Mouse (Mus musculus): ENCODE data around the gene Gadd45b. TPM values are rescaled to one million over a fixed set of nuclear protein-coding genes. Genes with fewer than 3 reads are reported as not detected.

Gadd45b gene
- total and polyA plus RNA-seq, 2 experiments from 2014 or later: 22.3 to 26.8 TPM

- DNase-seq (ENCODE audit: low spot score) (peak; percentile 67), ATAC-seq (ENCODE audit: insufficient read depth, low read depth) (peak; percentile 30)
- no peaks in the 10 kb centered on the region for H3K27me3 ChIP-seq (ENCODE audit: control insufficient read depth, insufficient read depth, low read length)
- H3K4me1 ChIP-seq (ENCODE audit: control insufficient read depth, insufficient read depth): peaks cover 39% of the 10 kb centered on the region
- no peaks in the 10 kb centered on the region for H3K36me3 ChIP-seq (replicated peaks; ENCODE audit: control insufficient read depth, insufficient read depth, low read length)
- TF ChIP-seq CTCF (IDR thresholded peaks at IDR 0.05; ENCODE audit: low read depth) (no peak), EP300 (IDR thresholded peaks at IDR 0.05; ENCODE audit: low read depth) (no peak; the same call in 1 of the 2 replicates)
- peak overlapping the region; percentile 76 for H3K4me2 ChIP-seq (ENCODE audit: low read depth, low read length)
- no peaks in the 10 kb centered on the region for H3K9me3 ChIP-seq (replicated peaks; ENCODE audit: control insufficient read depth, low read length)
- H3K4me3 ChIP-seq (ENCODE audit: low read depth, low read length): peak overlapping the region; percentile 66
- peak overlapping the region; percentile 79 for H3K9ac ChIP-seq (replicated peaks; ENCODE audit: low read depth, low read length)
- peak overlapping the region; percentile 82 for H3K27ac ChIP-seq (ENCODE audit: low read depth)
- WGBS: 5% methylated on average over 13 of the region's 14 CpGs
Measured at GRCm38 (mm10) chr10:80931153-80931671, 1.3 kb downstream of the Gadd45b start.

- peaks cover 44% of the 10 kb centered on the region for H3K4me1 ChIP-seq (ENCODE audit: control insufficient read depth, insufficient read depth)
- no peak for TF ChIP-seq EP300 (IDR thresholded peaks at IDR 0.05; ENCODE audit: low read depth)
- TF ChIP-seq CTCF (IDR thresholded peaks at IDR 0.05; ENCODE audit: low read depth): no peak
- no peaks in the 10 kb centered on the region for H3K9me3 ChIP-seq (replicated peaks; ENCODE audit: control insufficient read depth, low read length)
- ATAC-seq (ENCODE audit: insufficient read depth, low read depth) (no peak), DNase-seq (ENCODE audit: low spot score) (no peak)
- H3K9ac ChIP-seq (replicated peaks; ENCODE audit: low read depth, low read length): peak overlapping the region; percentile 48; the same call in 1 of the 2 replicates
- H3K27me3 ChIP-seq (ENCODE audit: control insufficient read depth, insufficient read depth, low read length): no peaks in the 10 kb centered on the region
- 6% methylated on average over 26 of the region's 26 CpGs for WGBS
- peak overlapping the region; percentile 76 for H3K4me2 ChIP-seq (ENCODE audit: low read depth, low read length)
- H3K27ac ChIP-seq (ENCODE audit: low read depth): peak overlapping the region; percentile 82
- H3K4me3 ChIP-seq (ENCODE audit: low read depth, low read length): peak overlapping the region; percentile 66
- no peaks in the 10 kb centered on the region for H3K36me3 ChIP-seq (replicated peaks; ENCODE audit: control insufficient read depth, insufficient read depth, low read length)
Measured at GRCm38 (mm10) chr10:80931695-80932094, 1.8 kb downstream of the Gadd45b start.

- Histone ChIP-seq H3K4me1 (ENCODE audit: control insufficient read depth, insufficient read depth) (peaks cover 49% of the 10 kb centered on the region), H3K27ac (ENCODE audit: low read depth) (no peak overlapping the region), H3K9me3 (replicated peaks; ENCODE audit: control insufficient read depth, low read length) (no peaks in the 10 kb centered on the region), H3K4me2 (ENCODE audit: low read depth, low read length) (peak overlapping the region; percentile 76), H3K4me3 (ENCODE audit: low read depth, low read length) (peak overlapping the region; percentile 66), H3K9ac (replicated peaks; ENCODE audit: low read depth, low read length) (peak overlapping the region; percentile 48), H3K27me3 (ENCODE audit: control insufficient read depth, insufficient read depth, low read length) (no peaks in the 10 kb centered on the region), H3K36me3 (replicated peaks; ENCODE audit: control insufficient read depth, insufficient read depth, low read length) (no peaks in the 10 kb centered on the region)
- TF ChIP-seq EP300 (IDR thresholded peaks at IDR 0.05; ENCODE audit: low read depth): no peak
- no peak for TF ChIP-seq CTCF (IDR thresholded peaks at IDR 0.05; ENCODE audit: low read depth)
- no peak for DNase-seq (ENCODE audit: low spot score)
- ATAC-seq (ENCODE audit: insufficient read depth, low read depth): no peak
- WGBS: 4% methylated on average over 20 of the region's 20 CpGs
Measured at GRCm38 (mm10) chr10:80932206-80932605, 2.3 kb downstream of the Gadd45b start.

- TF ChIP-seq EP300 (IDR thresholded peaks at IDR 0.05; ENCODE audit: low read depth) (no peak), CTCF (IDR thresholded peaks at IDR 0.05; ENCODE audit: low read depth) (no peak)
- ATAC-seq (ENCODE audit: insufficient read depth, low read depth) (no peak), DNase-seq (ENCODE audit: low spot score) (no peak)
- Histone ChIP-seq H3K4me1 (ENCODE audit: control insufficient read depth, insufficient read depth) (peaks cover 55% of the 10 kb centered on the region), H3K4me2 (ENCODE audit: low read depth, low read length) (peak overlapping the region; percentile 76), H3K4me3 (ENCODE audit: low read depth, low read length) (peak overlapping the region; percentile 66), H3K36me3 (replicated peaks; ENCODE audit: control insufficient read depth, insufficient read depth, low read length) (no peaks in the 10 kb centered on the region), H3K27ac (ENCODE audit: low read depth) (no peak overlapping the region), H3K9ac (replicated peaks; ENCODE audit: low read depth, low read length) (peak overlapping the region; percentile 48), H3K27me3 (ENCODE audit: control insufficient read depth, insufficient read depth, low read length) (no peaks in the 10 kb centered on the region), H3K9me3 (replicated peaks; ENCODE audit: control insufficient read depth, low read length) (no peaks in the 10 kb centered on the region)
- WGBS: 6% methylated on average over 17 of the region's 17 CpGs
Measured at GRCm38 (mm10) chr10:80932700-80933420, 3.0 kb downstream of the Gadd45b start.

- H3K36me3 ChIP-seq (replicated peaks; ENCODE audit: control insufficient read depth, insufficient read depth, low read length): no peaks in the 10 kb centered on the region
- H3K9me3 ChIP-seq (replicated peaks; ENCODE audit: control insufficient read depth, low read length): no peaks in the 10 kb centered on the region
- TF ChIP-seq CTCF (IDR thresholded peaks at IDR 0.05; ENCODE audit: low read depth): no peak
- TF ChIP-seq EP300 (IDR thresholded peaks at IDR 0.05; ENCODE audit: low read depth): no peak
- ATAC-seq (ENCODE audit: insufficient read depth, low read depth) (no peak), DNase-seq (ENCODE audit: low spot score) (no peak)
- H3K4me3 ChIP-seq (ENCODE audit: low read depth, low read length): peak overlapping the region; percentile 66; the same call in 1 of the 2 replicates
- WGBS: 6% methylated on average over 21 of the region's 21 CpGs
- H3K4me1 ChIP-seq (ENCODE audit: control insufficient read depth, insufficient read depth): peaks cover 62% of the 10 kb centered on the region
- no peak overlapping the region for H3K27ac ChIP-seq (ENCODE audit: low read depth)
- H3K4me2 ChIP-seq (ENCODE audit: low read depth, low read length): peak overlapping the region; percentile 76
- H3K9ac ChIP-seq (replicated peaks; ENCODE audit: low read depth, low read length): no peak overlapping the region
- no peaks in the 10 kb centered on the region for H3K27me3 ChIP-seq (ENCODE audit: control insufficient read depth, insufficient read depth, low read length)
Measured at GRCm38 (mm10) chr10:80933421-80933979, 3.6 kb downstream of the Gadd45b start.

Measured in heart, postnatal 0 days (tissue).